Mouse (Mus musculus) adipocyte (in vitro differentiated cells): ENCODE measurements at regions not wholly inside any gene's neighbourhood (a gene's known extent, or its start where the extent isn't known, plus 50 kb on each side); places are given as distances from the start of the nearest gene placed in this dataset.

Experiments
- DNase-seq: peaks from one replicate; pipeline ENCODE4 v3.0.0-alpha.2; 2016; ENCODE audit warnings: low spot score

DNA sequence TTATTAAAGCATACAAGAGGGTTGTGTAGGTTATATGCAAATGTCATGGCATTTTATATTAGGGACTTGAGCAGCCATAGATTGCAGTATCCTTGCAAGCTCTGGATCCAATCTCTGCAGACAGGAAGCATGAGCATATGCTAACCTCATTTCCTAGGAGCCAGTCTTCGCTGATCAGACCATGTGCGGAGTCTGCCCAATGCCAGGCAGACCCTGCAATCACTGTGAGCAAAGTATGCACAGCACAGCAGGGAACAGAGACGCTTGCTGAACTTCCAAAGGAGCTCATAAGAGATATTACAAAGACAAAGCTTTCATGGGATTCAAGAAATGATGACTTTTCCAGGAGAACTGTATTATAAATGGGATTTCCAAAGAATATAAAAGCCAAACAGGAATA is 65.2 kb upstream of the Fbxl4 start:
- DNase-seq = no peak

GRCm38 (mm10) chr4:22300206-22300605 is 57.1 kb upstream of the Fbxl4 start:
- peak; percentile 66 for DNase-seq

DNA sequence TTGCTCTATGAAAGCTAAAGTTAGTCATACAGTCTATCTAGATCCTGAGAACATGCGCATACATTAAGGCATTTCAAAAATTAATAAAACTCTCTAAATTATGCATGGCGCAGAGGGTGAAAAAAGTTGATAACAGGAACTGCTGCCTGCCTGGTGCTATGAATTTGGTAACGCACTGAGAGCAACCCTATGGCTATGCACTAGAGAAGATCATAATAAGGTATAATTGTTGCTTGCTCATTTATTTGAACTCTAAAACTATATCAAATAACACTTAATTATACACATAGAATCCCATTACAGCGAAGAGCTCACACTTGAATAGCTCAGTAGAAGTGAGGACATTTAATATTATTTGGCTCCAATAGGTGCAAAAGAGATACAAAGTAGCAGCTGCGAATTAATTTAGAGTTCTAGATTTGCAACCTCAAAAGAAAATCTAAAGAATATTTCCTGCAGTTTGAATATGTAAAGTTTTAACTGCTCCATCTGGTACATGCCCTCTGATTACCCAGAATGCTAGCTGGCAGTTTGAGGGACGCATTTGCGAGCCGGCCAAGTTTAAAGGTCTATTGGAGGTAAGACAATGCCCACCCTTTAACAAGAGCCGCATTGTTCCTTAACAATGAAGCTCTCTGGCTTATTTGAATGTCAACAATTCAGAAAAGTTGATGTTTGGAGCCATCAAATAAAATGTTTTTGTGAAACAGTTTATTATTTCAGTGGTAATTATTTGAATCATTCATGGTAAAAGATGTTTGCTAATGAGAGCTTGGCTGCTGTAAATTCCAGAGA is 56.0 kb upstream of the Fbxl4 start:
- no peak for DNase-seq

GRCm38 (mm10) chr4:22301943-22302215 is 55.5 kb upstream of the Fbxl4 start:
- no peak for DNase-seq

- DNase-seq = no peak
These were observed 55.1 kb upstream of the Fbxl4 start for GRCm38 (mm10) chr4:22302262-22302661.
